Mouse (Mus musculus) neural tube, embryonic 14.5 days (tissue): ENCODE measurements around the gene Lsm4. TPM values are rescaled to one million over a fixed set of nuclear protein-coding genes. Genes with fewer than 3 reads are reported as not detected.
A peak's percentile ranks its signal among the peaks of the same experiment; 100 is the strongest.

ENCODE experiments used
- ATAC-seq: fragments of 200-750 bp; cut with Nextera tagmentation; 2 replicates; pipeline ENCODE4 v1.8.0; 2017; ENCODE audit warnings: low read depth, mild to moderate bottlenecking, moderate TSS enrichment, moderate library complexity
- H3K27ac ChIP-seq: fragments of 300-500 bp; sonication (generic); 2 replicates; pipeline ENCODE4 v1.5.1; 2014; ENCODE audit warnings: low read depth, mild to moderate bottlenecking, control low read depth, low read length, moderate library complexity, mixed read lengths
- H3K27me3 ChIP-seq: fragments of 300-500 bp; sonication (generic); 2 replicates; pipeline ENCODE4 v1.6.1; 2014; ENCODE audit warnings: low read length; ENCODE audit not compliant: control insufficient read depth, insufficient read depth
- H3K36me3 ChIP-seq: fragments of 300-500 bp; sonication (generic); 2 replicates; pipeline ENCODE4 v1.6.1; 2014; ENCODE audit warnings: low read length, mixed read lengths; ENCODE audit not compliant: control insufficient read depth, insufficient read depth
- H3K4me1 ChIP-seq: fragments of 300-500 bp; sonication (generic); 2 replicates; pipeline ENCODE4 v1.6.1; 2014; ENCODE audit warnings: low read length; ENCODE audit not compliant: control insufficient read depth, insufficient read depth
- H3K4me2 ChIP-seq: fragments of 300-500 bp; sonication (generic); 2 replicates; pipeline ENCODE4 v1.6.1; 2014; ENCODE audit warnings: mild to moderate bottlenecking, low read depth, low read length, control low read depth
- H3K4me3 ChIP-seq: fragments of 300-500 bp; sonication (generic); 2 replicates; pipeline ENCODE4 v1.5.1; 2014; ENCODE audit warnings: low read depth, low read length, control low read depth, mixed read lengths
- H3K9ac ChIP-seq: fragments of 300-500 bp; sonication (generic); replicated peaks from 2 replicates; pipeline ENCODE4 v1.6.1; 2014; ENCODE audit warnings: low read depth, mild to moderate bottlenecking, control low read depth, low read length, mixed read lengths
- H3K9me3 ChIP-seq: fragments of 300-500 bp; sonication (generic); 2 replicates; pipeline ENCODE4 v1.6.1; 2016; ENCODE audit warnings: low read length; ENCODE audit not compliant: control insufficient read depth
- WGBS: fragments of 180-500 bp; shearing (Covaris S2); extraction: QIAGEN DNeasy Blood & Tissue Kit; methylation state at CpG from one replicate; pipeline ENCODE4 v1.1.7; 2014; 5-methylcytosine and 5-hydroxymethylcytosine counted together
- polyA plus RNA-seq: library from polyadenylated mRNA; unstranded; fragments of >200 nt; fragmentation: Nextera tagmentation; extraction: Ambion mirVana; gene quantifications from 2 replicates; pipeline ENCODE4 v1.2.1, GENCODE M21; 2014

Gene Lsm4
- polyA plus RNA-seq, 1 experiment from 2014 or later = 194 TPM

GRCm38 (mm10) chr8:70703287-70703686, 30.2 kb downstream of the Lsm4 start, which contains the start of gene Iqcn:
Iqcn (plus strand) TSS chr8:70703457.
- H3K9me3 ChIP-seq = no peaks in the 10 kb centered on the region
- H3K27ac ChIP-seq = no peak within 1 kb of the TSS
- no peaks in the 10 kb centered on the region for H3K36me3 ChIP-seq
- 92% methylated on average over 3 of the region's 3 CpGs for WGBS
- H3K9ac ChIP-seq = no peak within 1 kb of the TSS
- no peak within 1 kb of the TSS for H3K4me3 ChIP-seq
- peaks cover 21% of the 10 kb centered on the region for H3K4me1 ChIP-seq
- no peak for ATAC-seq
- peak within 1 kb of the TSS; percentile 90 for H3K4me2 ChIP-seq
- no peaks in the 10 kb centered on the region for H3K27me3 ChIP-seq

DNA sequence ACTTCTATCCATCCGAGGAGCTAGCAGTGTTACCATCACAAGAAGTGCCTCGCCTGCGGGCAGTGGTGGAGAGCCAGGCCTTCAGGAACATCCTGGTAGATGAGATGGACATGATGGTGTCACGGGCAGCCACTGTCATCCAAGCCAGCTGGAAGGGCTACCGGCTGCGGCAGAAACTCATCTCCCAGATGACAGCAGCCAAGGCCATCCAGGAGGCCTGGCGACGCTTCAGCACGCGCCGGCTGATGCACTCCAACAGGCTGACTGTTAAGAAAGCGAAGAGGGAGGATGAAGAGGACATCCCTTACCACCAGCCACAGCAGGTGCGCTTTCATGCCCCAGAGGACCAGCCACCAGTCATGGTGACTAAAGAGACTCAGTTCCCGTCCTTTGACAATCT, 35.2 kb downstream of the Lsm4 start:
- H3K27me3 ChIP-seq = no peaks in the 10 kb centered on the region
- H3K9ac ChIP-seq = no peak overlapping the region
- WGBS = 93% methylated on average over 14 of the region's 14 CpGs
- no peaks in the 10 kb centered on the region for H3K9me3 ChIP-seq
- H3K36me3 ChIP-seq = no peaks in the 10 kb centered on the region
- H3K4me3 ChIP-seq = no peak overlapping the region
- no peaks in the 10 kb centered on the region; the same call in 1 of the 2 replicates for H3K4me1 ChIP-seq
- no peak overlapping the region for H3K4me2 ChIP-seq
- H3K27ac ChIP-seq = no peak overlapping the region
- no peak for ATAC-seq

DNA sequence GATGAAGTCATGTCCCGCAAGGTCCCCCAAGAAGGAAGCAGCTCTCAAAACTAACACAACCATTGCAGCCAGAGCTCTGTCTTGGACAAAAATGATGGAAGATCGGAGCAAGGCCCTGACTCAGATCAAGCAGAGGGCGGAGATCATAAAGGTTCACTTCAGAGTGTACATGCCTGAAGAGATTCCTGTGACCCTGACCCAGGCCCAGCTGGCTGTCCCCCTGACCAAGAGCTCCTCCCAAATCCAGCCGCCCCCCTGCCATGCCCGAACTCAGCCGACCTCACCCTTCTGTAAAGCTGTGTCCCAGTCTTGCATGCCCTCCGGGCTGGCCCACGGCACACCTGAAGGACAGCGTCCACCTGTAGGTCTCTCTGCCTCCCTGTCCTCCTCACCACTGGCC, 36.7 kb downstream of the Lsm4 start:
- H3K9me3 ChIP-seq = no peaks in the 10 kb centered on the region
- H3K4me3 ChIP-seq = no peak overlapping the region
- H3K36me3 ChIP-seq = no peaks in the 10 kb centered on the region
- 92% methylated on average over 9 of the region's 9 CpGs for WGBS
- no peak overlapping the region for H3K4me2 ChIP-seq
- H3K4me1 ChIP-seq = no peaks in the 10 kb centered on the region
- H3K27ac ChIP-seq = no peak overlapping the region
- no peak for ATAC-seq
- H3K27me3 ChIP-seq = no peaks in the 10 kb centered on the region
- no peak overlapping the region for H3K9ac ChIP-seq

DNA sequence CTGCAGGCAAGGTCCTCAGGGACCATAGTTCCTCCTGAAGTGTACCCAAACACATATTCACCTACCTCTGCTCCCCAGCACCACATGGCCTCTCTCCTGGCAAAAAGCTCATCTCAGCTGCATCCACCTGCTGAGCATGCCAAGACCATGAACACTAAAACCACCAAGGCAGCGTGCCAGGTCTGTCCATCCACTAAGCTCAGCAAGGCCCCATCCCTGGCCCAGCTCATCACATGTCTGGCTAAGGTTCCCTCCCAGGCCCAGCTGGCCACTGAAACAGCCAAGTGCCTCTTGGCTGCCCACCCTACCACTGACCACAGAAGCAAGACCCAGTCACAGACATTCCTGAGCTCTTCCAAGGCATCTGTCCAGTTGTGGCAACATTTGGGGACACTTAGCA, 37.2 kb downstream of the Lsm4 start:
- H3K27me3 ChIP-seq = no peaks in the 10 kb centered on the region
- H3K9me3 ChIP-seq = no peaks in the 10 kb centered on the region

DNA sequence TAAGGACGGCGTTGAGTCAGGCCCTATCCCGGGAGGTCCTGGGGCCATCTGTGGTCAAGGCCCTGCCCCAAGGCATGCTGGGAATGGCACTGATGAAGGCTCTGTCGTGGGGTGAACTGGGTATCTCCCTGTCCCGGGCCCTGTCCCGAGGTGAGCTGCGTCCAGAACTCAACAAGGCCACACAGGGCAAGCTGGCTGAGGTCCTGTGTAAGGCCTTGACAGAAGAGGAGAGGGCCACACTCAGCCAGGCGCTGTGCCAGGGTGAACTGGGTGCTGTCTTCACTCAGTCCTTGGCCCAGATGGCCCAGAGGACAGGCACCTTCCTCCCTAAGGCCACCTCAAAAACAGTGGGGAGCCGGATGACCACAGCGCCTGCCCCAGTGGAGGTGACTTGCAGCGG, 38.0 kb downstream of the Lsm4 start:
- no peak overlapping the region for H3K4me3 ChIP-seq
- H3K9ac ChIP-seq = no peak overlapping the region
- no peaks in the 10 kb centered on the region for H3K27me3 ChIP-seq
- ATAC-seq = no peak
- no peak overlapping the region for H3K27ac ChIP-seq
- no peaks in the 10 kb centered on the region for H3K4me1 ChIP-seq
- WGBS = 86% methylated on average over 11 of the region's 11 CpGs
- no peaks in the 10 kb centered on the region for H3K9me3 ChIP-seq
- H3K4me2 ChIP-seq = no peak overlapping the region
- no peaks in the 10 kb centered on the region for H3K36me3 ChIP-seq

More for the DNA sequence above, 37.2 kb downstream of the Lsm4 start:
- Histone ChIP-seq H3K4me2 (no peak overlapping the region), H3K4me3 (no peak overlapping the region), H3K36me3 (no peaks in the 10 kb centered on the region), H3K4me1 (no peaks in the 10 kb centered on the region), H3K27ac (no peak overlapping the region), H3K9ac (no peak overlapping the region)
- WGBS = 94% methylated on average over 1 of the region's 1 CpGs
- no peak for ATAC-seq

DNA sequence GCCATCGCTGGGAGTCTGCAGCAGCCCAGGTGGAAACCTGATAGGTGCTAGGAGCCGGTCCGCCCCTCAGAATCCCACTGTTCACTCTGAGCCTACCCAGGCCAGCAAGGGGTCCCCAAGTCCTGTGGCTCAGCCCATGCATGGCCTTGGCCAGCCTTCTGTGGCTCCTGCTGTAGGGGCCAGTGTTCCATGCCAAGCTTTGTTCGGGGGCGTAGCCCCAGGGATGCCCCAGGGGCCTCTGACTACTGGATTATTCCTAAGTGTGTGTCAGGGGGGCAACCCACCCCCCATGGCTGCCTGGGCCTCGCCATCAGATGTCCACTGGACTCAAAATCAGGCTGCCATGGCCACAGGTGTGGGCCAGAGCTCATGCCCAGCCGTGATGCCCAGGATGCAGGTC, 40.9 kb downstream of the Lsm4 start:
- H3K9me3 ChIP-seq = no peaks in the 10 kb centered on the region
- no peaks in the 10 kb centered on the region for H3K36me3 ChIP-seq
- no peak overlapping the region for H3K4me2 ChIP-seq
- WGBS = 81% methylated on average over 7 of the region's 7 CpGs
- H3K9ac ChIP-seq = no peak overlapping the region
- no peak for ATAC-seq
- H3K4me1 ChIP-seq = no peaks in the 10 kb centered on the region
- H3K4me3 ChIP-seq = no peak overlapping the region
- no peaks in the 10 kb centered on the region for H3K27me3 ChIP-seq
- H3K27ac ChIP-seq = no peak overlapping the region

DNA sequence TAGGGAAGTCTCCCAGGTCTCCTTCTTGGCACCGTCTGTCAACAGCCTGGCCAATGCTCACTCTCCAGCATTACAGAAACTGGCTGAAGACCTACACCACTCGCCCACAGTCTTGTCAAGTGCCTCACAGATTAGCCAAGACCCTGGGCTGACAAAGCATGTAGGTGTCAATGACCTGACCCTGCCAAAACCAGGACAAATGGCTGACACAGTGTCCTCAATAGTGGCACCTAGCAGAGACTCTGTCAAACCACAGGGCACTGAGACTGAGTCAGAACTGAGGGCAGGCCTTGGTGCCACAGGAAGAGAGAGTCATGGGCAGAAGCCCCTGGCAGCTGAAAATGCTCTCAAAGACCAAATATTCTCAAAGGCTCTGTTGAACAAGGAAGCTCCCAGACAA, 42.0 kb downstream of the Lsm4 start:
- no peak for ATAC-seq
- Histone ChIP-seq H3K4me1 (no peaks in the 10 kb centered on the region), H3K9ac (no peak overlapping the region), H3K4me2 (no peak overlapping the region), H3K4me3 (no peak overlapping the region), H3K27me3 (no peaks in the 10 kb centered on the region), H3K36me3 (no peaks in the 10 kb centered on the region), H3K27ac (no peak overlapping the region), H3K9me3 (no peaks in the 10 kb centered on the region)
- 71% methylated on average over 2 of the region's 2 CpGs for WGBS

DNA sequence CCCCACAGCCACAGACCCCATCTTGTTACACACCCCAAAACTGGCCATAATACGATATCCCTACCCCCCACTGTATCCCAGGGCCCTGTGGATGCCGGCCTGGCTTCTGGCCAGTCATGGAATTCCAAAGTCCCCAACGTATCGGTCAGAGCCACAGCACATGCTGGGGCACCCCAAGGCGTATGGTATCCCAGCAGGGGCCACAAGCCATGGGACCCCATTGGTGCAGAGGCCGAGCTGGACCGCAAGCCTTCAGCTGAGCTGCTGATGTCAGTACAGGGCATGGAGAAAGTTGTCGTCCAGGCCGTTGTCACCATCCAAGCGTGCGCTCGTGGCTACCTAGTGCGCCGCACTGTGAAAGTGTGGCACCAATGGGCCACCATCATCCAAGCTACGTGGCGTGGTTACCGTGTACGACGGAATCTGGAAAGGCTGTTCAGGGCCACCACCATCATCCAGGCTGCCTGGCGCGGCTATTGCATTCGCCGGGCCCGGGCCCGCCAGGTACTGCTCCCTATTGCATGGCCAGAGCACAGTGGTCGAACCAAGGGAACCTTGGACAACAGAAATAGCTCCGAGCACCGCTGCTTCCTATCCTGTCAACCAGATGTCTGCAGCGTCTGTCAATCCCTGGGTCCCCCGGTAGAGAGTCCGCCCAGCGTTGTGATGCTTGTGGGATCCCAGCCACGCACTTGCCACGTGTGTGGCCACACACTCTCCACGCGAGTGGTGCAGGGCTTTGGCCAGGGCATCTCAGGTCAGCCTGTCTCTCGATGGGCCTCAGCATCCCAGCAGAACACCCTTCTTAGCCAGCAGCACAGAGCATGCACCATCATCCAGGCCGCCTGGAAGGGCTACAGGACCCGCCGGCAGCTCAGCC, 43.7 kb downstream of the Lsm4 start:
- Histone ChIP-seq H3K4me3 (no peak overlapping the region), H3K4me1 (no peaks in the 10 kb centered on the region), H3K9me3 (no peaks in the 10 kb centered on the region), H3K4me2 (no peak overlapping the region), H3K27ac (no peak overlapping the region), H3K36me3 (no peaks in the 10 kb centered on the region), H3K9ac (no peak overlapping the region), H3K27me3 (no peaks in the 10 kb centered on the region)
- ATAC-seq = no peak
- WGBS = 86% methylated on average over 40 of the region's 40 CpGs

DNA sequence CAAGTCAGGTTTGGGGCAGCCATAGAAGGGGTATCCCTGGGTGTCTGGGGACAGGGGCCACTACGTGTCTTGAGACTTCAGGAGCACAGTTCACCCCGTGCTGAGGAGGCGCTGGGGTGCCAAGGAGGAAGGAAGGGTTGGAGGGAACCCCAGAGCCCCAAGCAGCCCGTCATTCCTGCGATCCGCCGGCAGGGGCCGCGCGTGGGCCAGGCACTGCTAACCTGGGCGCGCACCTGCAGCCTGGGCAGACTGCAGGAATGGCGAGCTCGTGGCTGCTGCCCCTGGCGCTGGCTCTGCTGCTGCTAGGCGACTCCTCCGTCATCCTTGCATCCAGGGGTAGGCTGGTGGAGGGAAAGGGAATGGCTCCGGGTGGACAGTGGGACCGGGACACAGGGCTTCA, 45.2 kb downstream of the Lsm4 start, which contains the start of gene Gm3336:
Gm3336 (plus strand) TSS at position 247 of the 400 bp plus-strand sequence.
- peak; percentile 42; the same call in 1 of the 2 replicates for ATAC-seq
- Histone ChIP-seq H3K4me2 (no peak within 1 kb of the TSS), H3K4me3 (no peak within 1 kb of the TSS), H3K27me3 (no peaks in the 10 kb centered on the region), H3K27ac (no peak within 1 kb of the TSS), H3K9ac (no peak within 1 kb of the TSS), H3K9me3 (no peaks in the 10 kb centered on the region), H3K36me3 (no peaks in the 10 kb centered on the region), H3K4me1 (no peaks in the 10 kb centered on the region)
- 3% methylated on average over 19 of the region's 19 CpGs for WGBS
